Mouse (Mus musculus) intestine, embryonic 14.5 days (tissue): ENCODE results near the gene Ctr9. TPM values are rescaled to one million over a fixed set of nuclear protein-coding genes. Genes with fewer than 3 reads are reported as not detected.
A peak's percentile ranks its signal among the peaks of the same experiment; 100 is the strongest.

Source experiments
- ATAC-seq: fragments of 200-750 bp; cut with Nextera tagmentation; replicated peaks from 2 replicates; pipeline ENCODE4 v1.8.0; 2017; ENCODE audit warnings: low read depth, moderate number of reproducible peaks, moderate TSS enrichment, moderate library complexity; ENCODE audit not compliant: low FRiP score, low TSS enrichment
- DNase-seq: peaks from one replicate; pipeline ENCODE4 v3.0.0-alpha.2; 2018; ENCODE audit warnings: low spot score
- H3K27ac ChIP-seq: fragments of 300-500 bp; sonication (generic); 2 replicates; pipeline ENCODE4 v1.5.1; 2014; ENCODE audit warnings: low read depth, mild to moderate bottlenecking, control low read depth
- H3K27me3 ChIP-seq: fragments of 300-500 bp; sonication (generic); replicated peaks from 2 replicates; pipeline ENCODE4 v1.6.1; 2014; ENCODE audit warnings: low read length, control low read depth; ENCODE audit not compliant: control insufficient read depth, insufficient read depth
- H3K36me3 ChIP-seq: fragments of 300-500 bp; sonication (generic); 2 replicates; pipeline ENCODE4 v1.6.1; 2014; ENCODE audit warnings: low read length, control low read depth; ENCODE audit not compliant: control insufficient read depth, insufficient read depth
- H3K4me1 ChIP-seq: fragments of 300-500 bp; sonication (generic); replicated peaks from 2 replicates; pipeline ENCODE4 v1.6.1; 2014; ENCODE audit warnings: low read length, control low read depth, mixed read lengths; ENCODE audit not compliant: control insufficient read depth, insufficient read depth
- H3K4me2 ChIP-seq: fragments of 300-500 bp; sonication (generic); 2 replicates; pipeline ENCODE4 v1.6.1; 2014; ENCODE audit warnings: low read length
- H3K4me3 ChIP-seq: fragments of 300-500 bp; sonication (generic); 2 replicates; pipeline ENCODE4 v1.5.1; 2014; ENCODE audit warnings: low read depth, low read length, control low read depth, mixed read lengths
- H3K9ac ChIP-seq: fragments of 300-500 bp; sonication (generic); 2 replicates; pipeline ENCODE4 v1.6.1; 2014; ENCODE audit warnings: mild to moderate bottlenecking, low read length
- H3K9me3 ChIP-seq: fragments of 300-500 bp; sonication (generic); 2 replicates; pipeline ENCODE4 v1.6.1; 2016; ENCODE audit warnings: low read length, control low read depth; ENCODE audit not compliant: control insufficient read depth
- WGBS: fragments of 180-500 bp; shearing (Covaris S2); extraction: QIAGEN DNeasy Blood & Tissue Kit; methylation state at CpG from one replicate; pipeline ENCODE4 v1.1.7; 2014; 5-methylcytosine and 5-hydroxymethylcytosine counted together
- polyA plus RNA-seq: library from polyadenylated mRNA; unstranded; fragments of >200 nt; fragmentation: Nextera tagmentation; extraction: Ambion mirVana; gene quantifications from 2 replicates; pipeline ENCODE4 v1.2.1, GENCODE M21; 2014

The Ctr9 gene
- polyA plus RNA-seq, 1 experiment from 2014 or later = 54.0 TPM

DNA sequence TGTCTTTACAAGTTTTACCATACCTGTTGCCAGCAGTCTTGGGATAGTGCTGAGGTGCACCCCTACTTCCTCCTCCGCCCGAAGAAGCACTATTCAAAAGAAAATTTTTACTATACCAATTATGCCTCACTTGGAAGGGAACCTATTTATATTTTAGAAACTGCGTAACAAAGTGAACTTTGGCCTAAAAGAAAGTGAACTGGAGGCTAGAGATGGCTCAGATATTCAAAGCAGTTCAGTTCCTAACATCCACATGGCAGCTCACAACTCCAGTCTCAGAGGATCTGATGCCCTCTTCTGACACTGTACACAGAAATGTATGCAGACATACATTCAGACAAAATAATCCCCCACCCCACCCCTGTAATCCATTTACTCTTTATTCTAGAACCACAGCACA is 52.1 kb downstream of the Ctr9 start:
- Histone ChIP-seq H3K4me2 (peak overlapping the region; percentile 82), H3K36me3 (peaks cover 59% of the 10 kb centered on the region), H3K9me3 (no peaks in the 10 kb centered on the region), H3K4me3 (peak overlapping the region; percentile 94), H3K27ac (no peak overlapping the region), H3K4me1 (peaks cover 20% of the 10 kb centered on the region), H3K9ac (peak overlapping the region; percentile 99), H3K27me3 (no peaks in the 10 kb centered on the region)
- DNase-seq (no peak), ATAC-seq (no peak)
- WGBS = 83% methylated on average over 3 of the region's 3 CpGs

DNA sequence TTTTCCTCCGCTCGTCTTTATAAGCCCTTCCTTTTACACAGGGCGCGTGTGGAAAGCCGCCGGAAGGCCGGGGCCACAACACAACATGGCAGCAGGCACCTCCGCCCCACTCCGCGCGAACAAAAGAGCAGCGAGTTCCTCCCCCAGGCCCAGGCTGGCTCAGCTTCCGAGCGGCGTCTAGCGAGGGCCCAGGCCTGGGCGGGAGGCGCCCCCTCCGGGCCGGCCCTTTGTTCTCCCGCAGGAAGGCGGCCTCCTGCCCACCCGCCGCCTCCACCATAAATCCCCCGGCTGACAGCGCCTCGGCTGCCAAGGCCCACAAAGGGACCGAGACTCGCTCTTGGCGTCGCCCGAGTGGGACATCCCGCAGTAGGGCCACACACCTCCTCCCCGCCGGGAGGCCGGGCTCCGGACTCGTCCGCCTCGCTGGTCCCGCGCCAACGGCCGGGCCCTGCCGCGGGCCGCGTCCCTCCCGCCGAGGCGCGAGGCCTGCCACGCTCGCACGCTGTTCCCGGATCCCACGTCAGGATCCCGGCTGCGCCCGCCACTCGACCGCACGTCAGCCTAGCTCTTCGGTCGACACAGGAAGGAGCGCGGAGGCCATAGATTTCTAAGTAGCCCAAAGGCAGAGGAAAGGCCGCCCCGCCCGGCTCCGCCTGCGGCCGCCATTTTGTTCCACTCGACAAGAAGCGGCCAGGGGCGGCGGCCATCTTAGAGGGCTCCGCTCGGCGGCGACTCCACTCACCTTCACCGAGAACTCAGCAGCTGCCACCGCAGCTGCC is 53.5 kb downstream of the Ctr9 start:
- peaks cover 45% of the 10 kb centered on the region for H3K36me3 ChIP-seq
- H3K9ac ChIP-seq = peak overlapping the region; percentile 99
- no peaks in the 10 kb centered on the region for H3K9me3 ChIP-seq
- under 1% methylated on average over 81 of the region's 83 CpGs for WGBS
- H3K4me2 ChIP-seq = peak overlapping the region; percentile 82
- H3K4me3 ChIP-seq = peak overlapping the region; percentile 94
- peak; percentile 89 for DNase-seq
- peaks cover 20% of the 10 kb centered on the region for H3K4me1 ChIP-seq
- H3K27ac ChIP-seq = peak overlapping the region; percentile 99
- ATAC-seq = peak; percentile 83
- no peaks in the 10 kb centered on the region for H3K27me3 ChIP-seq

DNA sequence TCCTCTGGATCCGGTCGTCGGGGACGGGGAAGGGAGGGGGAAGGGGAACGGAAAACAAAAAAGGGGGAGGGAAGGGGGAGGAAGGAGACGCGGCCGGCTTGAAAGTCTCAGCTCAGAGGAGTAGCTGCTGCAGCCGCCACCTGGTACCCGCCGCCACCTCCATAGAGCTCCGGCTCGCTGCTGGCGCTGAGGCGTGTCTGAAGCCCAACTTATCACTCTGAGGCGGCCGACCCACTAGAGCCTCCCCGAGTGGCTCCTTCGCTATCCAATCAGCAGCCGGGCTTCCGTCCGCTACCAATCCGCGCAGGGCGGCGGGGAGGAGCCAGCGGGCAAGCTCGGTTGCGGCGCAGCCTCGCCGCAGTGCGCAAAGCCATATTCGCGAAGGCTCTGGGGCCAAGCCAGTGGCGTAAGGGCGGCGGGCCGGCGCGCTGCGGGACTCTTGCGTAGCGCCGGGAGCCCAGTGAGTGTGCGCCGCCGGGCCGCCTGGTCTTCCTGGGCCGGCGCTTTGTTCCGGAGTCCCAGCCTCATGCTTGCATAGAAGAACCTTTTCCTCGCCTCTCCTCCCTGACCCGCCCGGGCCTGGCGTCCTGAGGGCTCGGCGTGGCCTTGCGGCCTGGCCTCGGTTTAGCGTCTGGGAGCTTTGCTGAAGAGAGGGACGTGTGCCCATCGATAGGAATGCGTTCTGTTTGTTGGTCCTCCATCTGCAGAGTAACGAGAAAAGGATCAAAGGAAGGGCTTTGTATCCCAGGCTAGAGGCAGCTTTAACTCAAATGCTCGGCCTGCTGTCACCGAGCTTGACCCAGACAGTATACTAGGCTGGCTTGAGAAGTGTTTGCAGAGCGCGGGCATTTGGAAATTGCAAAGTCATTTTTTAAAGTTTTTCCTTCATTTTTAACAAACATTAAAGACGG is 54.3 kb downstream of the Ctr9 start, which contains the start of gene Eif4g2:
Gene Eif4g2, minus strand, starts transcription at position 209 of the 911 bp plus-strand sequence.
- peak within 1 kb of the TSS; percentile 99 for H3K9ac ChIP-seq
- H3K4me2 ChIP-seq = peak within 1 kb of the TSS; percentile 87
- DNase-seq (peak; percentile 98), ATAC-seq (peak; percentile 99)
- peaks cover 37% of the 10 kb centered on the region for H3K36me3 ChIP-seq
- under 1% methylated on average over 67 of the region's 70 CpGs for WGBS
- peak within 1 kb of the TSS; percentile 94 for H3K4me3 ChIP-seq
- no peaks in the 10 kb centered on the region for H3K27me3 ChIP-seq
- peaks cover 20% of the 10 kb centered on the region for H3K4me1 ChIP-seq
- peak within 1 kb of the TSS; percentile 99 for H3K27ac ChIP-seq
- no peaks in the 10 kb centered on the region for H3K9me3 ChIP-seq

DNA sequence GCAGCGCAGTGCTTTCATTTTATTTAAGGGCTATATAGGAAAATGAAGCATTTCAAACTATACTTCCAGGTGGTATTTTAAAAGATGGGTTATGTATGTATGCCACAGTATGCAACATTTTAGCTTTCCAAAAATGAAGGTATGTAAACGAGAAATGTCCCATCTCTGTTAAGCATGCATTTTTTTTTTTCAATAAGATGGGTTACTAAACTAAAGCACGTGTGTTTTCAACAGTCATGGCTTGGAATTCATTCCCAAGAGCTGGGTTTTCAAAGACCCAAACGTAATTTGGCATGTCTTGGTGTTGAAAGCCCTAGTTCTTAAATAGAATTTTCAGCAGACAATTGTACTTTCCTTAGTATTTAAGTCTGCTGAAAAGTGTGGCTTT is 55.0 kb downstream of the Ctr9 start:
- H3K27me3 ChIP-seq = no peaks in the 10 kb centered on the region
- peaks cover 30% of the 10 kb centered on the region for H3K36me3 ChIP-seq
- WGBS = 6% methylated on average over 4 of the region's 4 CpGs
- peak overlapping the region; percentile 99 for H3K27ac ChIP-seq
- H3K9me3 ChIP-seq = no peaks in the 10 kb centered on the region
- H3K9ac ChIP-seq = peak overlapping the region; percentile 90
- DNase-seq = no peak
- no peak for ATAC-seq
- peaks cover 19% of the 10 kb centered on the region for H3K4me1 ChIP-seq
- peak overlapping the region; percentile 87 for H3K4me2 ChIP-seq
- H3K4me3 ChIP-seq = peak overlapping the region; percentile 94

DNA sequence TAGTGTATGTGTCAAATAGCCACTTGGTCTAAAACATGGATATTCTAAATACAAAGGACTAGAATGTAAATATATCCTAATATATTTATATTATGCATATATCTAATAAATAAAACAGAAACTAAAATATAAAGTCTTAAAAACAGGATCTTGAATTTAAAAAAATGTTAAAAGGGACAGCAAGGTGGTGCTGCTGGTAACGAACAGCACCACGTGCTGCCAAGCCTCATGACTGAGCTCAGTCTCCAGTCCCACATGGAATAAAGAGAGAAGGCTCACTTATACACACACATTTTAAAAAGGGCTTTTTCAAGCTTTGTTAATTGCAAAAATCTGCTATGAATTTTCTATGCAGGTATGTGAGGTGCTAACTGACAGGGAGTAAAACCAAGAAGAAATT is 55.7 kb downstream of the Ctr9 start:
- DNase-seq (no peak), ATAC-seq (no peak)
- peaks cover 23% of the 10 kb centered on the region for H3K36me3 ChIP-seq
- no peak overlapping the region for H3K27ac ChIP-seq
- H3K4me3 ChIP-seq = no peak overlapping the region
- no peak overlapping the region for H3K9ac ChIP-seq
- peaks cover 16% of the 10 kb centered on the region for H3K4me1 ChIP-seq
- H3K4me2 ChIP-seq = no peak overlapping the region
- no peaks in the 10 kb centered on the region for H3K27me3 ChIP-seq
- WGBS = 86% methylated on average over 2 of the region's 2 CpGs
- H3K9me3 ChIP-seq = no peaks in the 10 kb centered on the region

DNA sequence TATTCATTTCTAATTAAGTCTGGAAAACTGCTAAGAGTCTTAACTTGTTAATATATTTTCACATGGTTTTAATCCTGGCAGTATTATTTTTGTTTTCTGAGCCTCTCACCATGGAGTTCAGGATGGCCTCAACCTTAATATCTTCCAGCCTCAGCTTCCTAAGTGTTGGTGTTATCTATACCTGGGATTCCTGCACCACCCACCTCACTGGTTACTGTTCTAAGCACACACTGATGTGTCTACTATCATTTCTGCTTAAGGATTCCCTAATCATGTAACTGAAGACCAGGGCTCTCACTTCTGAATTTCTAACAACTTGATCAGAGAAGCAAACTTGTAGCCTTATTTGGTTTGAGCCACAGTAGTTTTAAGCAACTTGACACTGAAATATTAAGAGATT is 56.4 kb downstream of the Ctr9 start:
- no peaks in the 10 kb centered on the region for H3K9me3 ChIP-seq
- H3K27ac ChIP-seq = no peak overlapping the region
- H3K27me3 ChIP-seq = no peaks in the 10 kb centered on the region
- ATAC-seq = no peak
- no peak overlapping the region for H3K9ac ChIP-seq
- H3K4me1 ChIP-seq = peaks cover 9% of the 10 kb centered on the region
- no peak overlapping the region for H3K4me2 ChIP-seq
- H3K36me3 ChIP-seq = peaks cover 16% of the 10 kb centered on the region
- H3K4me3 ChIP-seq = no peak overlapping the region
- no peak for DNase-seq

DNA sequence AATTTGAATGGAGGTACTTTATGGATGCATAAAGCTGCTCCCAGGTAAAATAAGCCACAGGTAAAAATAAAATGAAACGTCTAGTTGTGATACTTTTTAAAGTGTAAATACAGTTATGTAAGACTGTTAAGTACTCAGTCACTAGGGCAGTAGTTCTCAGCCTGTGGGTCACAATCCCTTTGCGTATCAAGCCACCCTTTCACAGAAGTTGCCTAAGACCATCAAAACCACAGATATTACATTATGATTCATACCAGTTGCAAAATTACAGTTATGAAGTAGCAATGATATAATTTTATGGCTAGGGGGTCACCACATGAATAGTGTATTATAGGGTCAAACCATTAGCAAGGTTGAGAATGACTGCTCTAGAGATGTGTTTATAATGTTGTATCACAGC is 66.4 kb downstream of the Ctr9 start:
- no peak for DNase-seq
- WGBS = 86% methylated on average over 2 of the region's 2 CpGs
- Histone ChIP-seq H3K4me2 (no peak overlapping the region), H3K4me1 (no peaks in the 10 kb centered on the region), H3K9ac (no peak overlapping the region), H3K9me3 (no peaks in the 10 kb centered on the region), H3K36me3 (no peaks in the 10 kb centered on the region), H3K4me3 (no peak overlapping the region), H3K27ac (no peak overlapping the region), H3K27me3 (no peaks in the 10 kb centered on the region)
- ATAC-seq = no peak

DNA sequence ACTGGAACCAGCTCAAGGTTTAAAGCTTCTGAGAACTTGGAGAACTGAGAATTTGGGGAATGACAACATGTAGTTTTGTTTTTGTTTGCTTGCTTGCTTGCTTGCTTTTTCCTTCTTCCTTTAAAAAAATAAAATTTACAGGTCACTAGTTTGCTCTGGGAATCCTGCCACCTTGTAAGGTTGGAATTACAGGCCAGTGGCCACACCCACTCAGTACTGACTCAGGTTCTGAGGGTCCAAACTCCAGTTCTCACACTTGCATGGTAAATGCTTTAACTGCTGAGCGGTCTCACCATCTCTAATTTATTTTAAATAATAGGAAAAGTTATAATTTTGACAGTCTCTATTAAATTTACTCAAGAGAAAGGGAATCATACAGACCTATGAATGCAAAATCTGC is 69.4 kb downstream of the Ctr9 start:
- no peaks in the 10 kb centered on the region for H3K9me3 ChIP-seq
- H3K4me3 ChIP-seq = no peak overlapping the region
- 98% methylated on average over 1 of the region's 1 CpGs for WGBS
- no peak for ATAC-seq
- no peaks in the 10 kb centered on the region for H3K4me1 ChIP-seq
- H3K27me3 ChIP-seq = no peaks in the 10 kb centered on the region
- no peak overlapping the region for H3K27ac ChIP-seq
- H3K4me2 ChIP-seq = no peak overlapping the region
- no peaks in the 10 kb centered on the region for H3K36me3 ChIP-seq
- DNase-seq = no peak
- no peak overlapping the region for H3K9ac ChIP-seq
